Mouse (Mus musculus): ENCODE data around the gene Gtf3c5. TPM values are rescaled to one million over a fixed set of nuclear protein-coding genes. Genes with fewer than 3 reads are reported as not detected.

The Gtf3c5 gene
- polyA plus RNA-seq, 1 experiment from 2014 or later: 57.9 TPM

DNA sequence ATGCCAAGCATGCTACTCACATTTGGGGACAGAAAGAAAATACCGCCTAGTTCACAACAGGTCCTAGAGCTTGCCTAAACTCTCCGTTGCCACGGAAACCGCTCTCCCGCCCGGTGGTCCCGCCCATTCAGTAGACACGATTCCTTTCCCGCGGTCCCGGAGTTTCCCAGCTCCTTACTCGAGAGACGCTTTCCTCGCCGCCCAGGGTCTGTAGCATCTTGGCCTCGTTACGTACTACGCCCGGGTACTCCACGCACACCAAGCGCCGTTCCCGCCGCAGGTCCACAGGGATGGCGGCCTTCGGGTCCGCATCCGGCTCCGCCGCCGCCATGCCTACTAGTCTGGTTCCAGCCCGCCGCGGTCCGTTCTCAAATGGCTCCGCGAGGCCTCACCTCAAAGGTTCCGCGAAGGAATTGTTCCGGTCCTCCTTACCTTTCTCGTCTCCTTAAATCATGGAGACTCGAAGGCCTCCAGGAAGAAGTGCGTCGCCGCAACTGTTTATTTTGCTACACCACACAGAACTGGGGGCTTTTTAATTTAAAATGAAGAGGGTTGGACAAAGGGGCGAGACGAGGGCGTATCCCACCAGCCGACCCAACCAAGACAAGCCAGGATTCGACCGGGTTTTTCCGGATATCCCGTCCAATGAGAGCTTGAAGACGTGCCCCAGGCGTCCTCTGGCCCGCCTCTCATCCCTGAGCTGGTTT lies 751 bp downstream of the Gtf3c5 start:
- under 1% methylated on average over 56 of the region's 56 CpGs for WGBS

DNA sequence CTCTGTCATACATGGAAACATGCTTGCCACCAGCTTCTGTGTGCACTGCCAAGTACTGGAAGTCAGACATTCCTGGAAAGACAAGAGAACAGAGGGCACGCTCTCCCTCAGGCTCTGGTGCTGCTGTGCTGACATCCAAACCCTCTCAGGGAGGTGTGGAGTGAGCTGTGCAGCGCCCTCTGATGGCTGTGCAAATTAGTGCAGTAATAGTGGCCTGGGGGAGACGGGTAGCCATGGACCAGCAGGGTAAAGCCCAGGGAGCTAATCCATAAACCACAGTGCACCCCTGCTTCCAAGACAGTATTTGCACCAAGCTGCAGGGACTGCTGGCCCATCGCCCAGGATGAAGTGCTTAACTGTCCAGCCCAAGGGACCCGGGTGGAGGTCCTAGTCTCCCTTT lies 5.5 kb downstream of the Gtf3c5 start:
- DNase-seq (ENCODE audit: low spot score): peak; percentile 32
- H3K36me3 ChIP-seq (replicated peaks): peaks cover 83% of the 10 kb centered on the region
- WGBS: 76% methylated on average over 5 of the region's 5 CpGs

More for the DNA sequence above, 751 bp downstream of the Gtf3c5 start:
- Histone ChIP-seq H3K27me3 (replicated peaks; ENCODE audit: low read depth, poor library complexity, severe bottlenecking) (no peaks in the 10 kb centered on the region), H3K4me3 (peak overlapping the region; percentile 84), H3K36me3 (replicated peaks) (peaks cover 35% of the 10 kb centered on the region), H3K27ac (replicated peaks) (peak overlapping the region; percentile 96), H3K4me1 (peaks cover 22% of the 10 kb centered on the region), H3K9me3 (no peaks in the 10 kb centered on the region)
- DNase-seq (ENCODE audit: low spot score): peak; percentile 90

DNA sequence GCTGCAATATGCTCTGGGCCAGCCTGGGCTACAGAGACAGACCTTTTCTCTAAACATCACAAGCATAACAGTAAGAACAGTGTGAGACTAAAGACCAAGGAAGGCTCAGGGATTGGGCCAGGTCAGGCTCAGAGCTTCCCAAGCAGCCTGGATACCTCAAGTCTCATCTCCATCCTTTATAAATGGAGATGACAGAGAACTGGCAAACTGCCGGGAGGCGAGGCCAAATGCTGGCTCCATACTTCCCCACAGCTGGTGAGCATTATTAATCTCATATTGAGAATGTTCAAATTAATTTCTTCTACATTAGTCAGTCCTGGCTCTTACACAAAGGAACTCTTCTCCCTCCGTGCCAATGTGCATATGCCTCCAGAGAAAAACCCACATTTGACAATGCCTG lies 6.7 kb downstream of the Gtf3c5 start:
- H3K4me3 ChIP-seq: no peak overlapping the region
- peaks cover 94% of the 10 kb centered on the region for H3K36me3 ChIP-seq (replicated peaks)
- H3K27ac ChIP-seq (replicated peaks): no peak overlapping the region
- peaks cover 8% of the 10 kb centered on the region; the same call in 1 of the 2 replicates for H3K4me1 ChIP-seq
- 89% methylated on average over 3 of the region's 3 CpGs for WGBS
- H3K9me3 ChIP-seq: no peaks in the 10 kb centered on the region
- H3K27me3 ChIP-seq (replicated peaks; ENCODE audit: low read depth, poor library complexity, severe bottlenecking): no peaks in the 10 kb centered on the region
- DNase-seq (ENCODE audit: low spot score): no peak

More for the DNA sequence above, 5.5 kb downstream of the Gtf3c5 start:
- H3K4me1 ChIP-seq: peaks cover 14% of the 10 kb centered on the region; the same call in 1 of the 2 replicates
- no peaks in the 10 kb centered on the region for H3K9me3 ChIP-seq
- H3K4me3 ChIP-seq: no peak overlapping the region
- H3K27me3 ChIP-seq (replicated peaks; ENCODE audit: low read depth, poor library complexity, severe bottlenecking): no peaks in the 10 kb centered on the region
- H3K27ac ChIP-seq (replicated peaks): no peak overlapping the region

DNA sequence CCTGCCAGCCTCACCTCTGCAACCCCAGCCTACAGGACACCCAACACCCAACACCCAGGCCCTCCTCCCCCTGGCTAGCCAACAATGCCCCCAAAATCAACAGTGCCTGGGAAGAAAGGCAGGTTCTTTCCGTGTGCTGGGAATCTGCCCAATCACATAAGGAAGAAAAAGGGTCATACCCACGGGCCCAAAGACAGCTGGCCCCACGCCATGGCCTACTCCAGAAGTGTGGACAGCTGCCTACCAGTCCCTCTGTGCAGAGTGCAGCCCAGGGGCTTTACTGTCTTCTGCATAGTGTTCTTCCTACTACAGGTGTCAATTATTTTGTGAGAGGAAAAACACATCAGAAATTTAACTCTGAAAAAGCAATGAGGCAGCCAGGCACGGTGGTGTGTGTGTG lies 8.2 kb downstream of the Gtf3c5 start:
- 80% methylated on average over 4 of the region's 4 CpGs for WGBS
- Histone ChIP-seq H3K27me3 (replicated peaks; ENCODE audit: low read depth, poor library complexity, severe bottlenecking) (no peaks in the 10 kb centered on the region), H3K4me1 (peaks cover under 1% of the 10 kb centered on the region; the same call in 1 of the 2 replicates), H3K9me3 (no peaks in the 10 kb centered on the region), H3K36me3 (replicated peaks) (peaks cover 100% of the 10 kb centered on the region), H3K4me3 (no peak overlapping the region), H3K27ac (replicated peaks) (no peak overlapping the region)
- no peak for DNase-seq (ENCODE audit: low spot score)

DNA sequence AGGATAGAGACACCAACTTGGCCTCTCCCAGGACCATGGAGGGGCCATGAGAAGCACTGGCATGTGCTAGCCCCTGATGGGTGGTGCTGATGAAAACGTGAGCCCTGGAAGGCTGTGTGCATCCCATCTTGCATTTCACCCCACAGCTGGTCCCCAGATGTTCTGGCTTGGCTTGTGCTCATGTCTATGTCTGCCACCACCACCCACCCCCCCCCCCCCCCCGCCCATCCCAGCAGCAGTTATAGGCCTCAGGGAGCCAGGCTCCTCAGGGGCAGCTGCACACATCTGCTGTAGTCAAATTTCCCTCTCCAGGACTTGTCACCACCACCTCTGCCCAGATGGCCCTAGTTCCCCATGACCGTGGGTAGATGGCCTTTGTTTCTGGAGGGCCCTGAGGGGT lies 13.6 kb downstream of the Gtf3c5 start:
- 59% methylated on average over 3 of the region's 3 CpGs for WGBS
- no peaks in the 10 kb centered on the region for H3K27me3 ChIP-seq (replicated peaks; ENCODE audit: low read depth, poor library complexity, severe bottlenecking)
- H3K36me3 ChIP-seq (replicated peaks): peaks cover 100% of the 10 kb centered on the region
- no peak overlapping the region for H3K4me3 ChIP-seq
- no peak overlapping the region; the same call in 1 of the 2 replicates for H3K27ac ChIP-seq (replicated peaks)
- no peaks in the 10 kb centered on the region for H3K9me3 ChIP-seq
- peak; percentile 30 for DNase-seq (ENCODE audit: low spot score)
- peaks cover 7% of the 10 kb centered on the region; the same call in 1 of the 2 replicates for H3K4me1 ChIP-seq

DNA sequence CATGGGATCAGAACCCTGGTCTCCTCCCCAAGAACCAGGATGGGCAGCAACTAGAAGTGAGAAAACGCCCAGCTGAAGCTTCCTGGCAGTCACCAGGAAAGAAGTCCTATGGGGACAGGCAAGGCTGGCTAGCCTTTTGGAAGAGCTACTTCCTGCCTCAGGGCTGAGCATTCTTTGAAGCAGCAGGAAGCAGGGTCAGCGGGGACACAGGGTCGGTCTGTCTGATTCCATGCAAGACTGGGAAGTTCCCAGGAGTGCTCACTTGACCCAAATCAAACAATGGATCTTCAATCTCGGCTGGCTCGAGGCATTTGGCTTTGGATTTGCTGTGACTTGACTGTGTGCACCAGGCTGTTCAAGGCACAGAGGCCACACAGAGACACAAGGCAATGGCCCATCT lies 17.0 kb downstream of the Gtf3c5 start:
- Histone ChIP-seq H3K9me3 (no peaks in the 10 kb centered on the region), H3K27me3 (replicated peaks; ENCODE audit: low read depth, poor library complexity, severe bottlenecking) (no peaks in the 10 kb centered on the region), H3K4me3 (no peak overlapping the region), H3K27ac (replicated peaks) (no peak overlapping the region), H3K4me1 (peaks cover 7% of the 10 kb centered on the region; the same call in 1 of the 2 replicates), H3K36me3 (replicated peaks) (peaks cover 71% of the 10 kb centered on the region)
- 37% methylated on average over 5 of the region's 5 CpGs for WGBS
- DNase-seq (ENCODE audit: low spot score): no peak

DNA sequence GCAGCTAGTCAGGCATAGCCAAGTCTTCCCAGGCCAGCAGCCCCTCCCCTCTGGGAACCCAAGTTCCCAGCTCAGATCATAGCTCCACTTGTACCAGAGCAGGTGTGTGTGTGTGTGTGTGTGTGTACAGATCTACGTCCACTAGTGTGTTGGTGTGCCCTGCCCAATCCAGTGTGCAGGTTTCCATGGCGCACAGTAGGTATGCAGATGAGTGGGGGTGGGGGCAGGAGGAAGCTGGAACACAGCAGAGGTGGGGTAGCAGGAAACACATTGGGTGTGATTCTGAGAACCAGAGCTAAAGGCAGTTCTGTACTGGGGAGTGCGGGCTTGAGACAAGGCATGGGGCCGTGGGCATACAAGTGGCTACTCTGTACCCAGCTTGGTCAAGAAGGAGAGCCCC lies 19.2 kb downstream of the Gtf3c5 start:
- Histone ChIP-seq H3K27ac (replicated peaks) (no peak overlapping the region), H3K4me3 (no peak overlapping the region), H3K4me1 (no peaks in the 10 kb centered on the region), H3K9me3 (no peaks in the 10 kb centered on the region), H3K36me3 (replicated peaks) (peaks cover 49% of the 10 kb centered on the region), H3K27me3 (replicated peaks; ENCODE audit: low read depth, poor library complexity, severe bottlenecking) (no peaks in the 10 kb centered on the region)
- 92% methylated on average over 4 of the region's 4 CpGs for WGBS
- no peak for DNase-seq (ENCODE audit: low spot score)

DNA sequence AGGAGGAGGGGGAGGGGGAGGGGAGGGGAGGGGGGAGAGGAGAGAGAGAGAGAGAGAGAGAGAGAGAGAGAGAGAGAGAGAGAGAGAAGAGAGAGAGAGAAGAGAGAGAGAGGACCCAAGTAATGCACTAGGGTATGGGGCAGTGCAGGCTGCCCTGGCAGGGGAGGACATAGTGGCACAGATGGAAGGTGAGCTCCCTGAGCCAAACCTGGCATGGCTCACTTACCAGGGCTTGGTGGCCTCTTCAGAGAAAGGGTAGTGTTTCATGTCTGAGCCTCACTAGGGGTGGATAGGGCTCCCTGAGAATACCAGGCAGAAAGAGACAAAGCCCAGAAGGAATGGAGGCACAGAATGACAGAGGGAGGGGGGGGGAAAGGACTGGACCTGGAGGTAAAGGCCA lies 19.7 kb downstream of the Gtf3c5 start:
- no peaks in the 10 kb centered on the region for H3K27me3 ChIP-seq (replicated peaks; ENCODE audit: low read depth, poor library complexity, severe bottlenecking)

DNA sequence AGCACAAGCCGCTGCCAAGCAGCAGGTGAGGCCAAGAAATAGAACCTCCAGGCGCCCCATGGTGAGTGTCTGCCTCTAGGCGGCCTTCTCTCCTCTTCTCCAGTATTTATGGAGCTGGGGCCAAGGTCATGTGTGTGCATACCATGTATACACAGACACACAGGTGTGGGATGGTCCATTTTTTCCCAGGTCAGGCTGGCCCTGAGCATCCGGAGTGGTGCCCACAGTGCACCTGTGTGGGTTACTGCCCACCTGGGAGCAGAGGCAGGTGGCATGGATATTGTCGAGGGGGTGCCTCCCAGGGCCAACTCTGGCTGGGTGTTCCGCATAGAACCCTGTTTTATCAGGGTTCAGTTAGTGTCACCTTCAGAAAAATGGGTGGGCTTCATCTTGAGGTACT lies 20.2 kb downstream of the Gtf3c5 start, which contains the start of gene Cel:
Gene Cel (minus strand): TSS at position 101 of the 400 bp plus-strand sequence.
- WGBS: 73% methylated on average over 6 of the region's 6 CpGs
- DNase-seq (ENCODE audit: low spot score): no peak
- Histone ChIP-seq H3K36me3 (replicated peaks) (peaks cover 38% of the 10 kb centered on the region), H3K4me1 (no peaks in the 10 kb centered on the region), H3K9me3 (no peaks in the 10 kb centered on the region), H3K27me3 (replicated peaks; ENCODE audit: low read depth, poor library complexity, severe bottlenecking) (no peaks in the 10 kb centered on the region), H3K27ac (replicated peaks) (no peak within 1 kb of the TSS), H3K4me3 (no peak within 1 kb of the TSS)

More for the DNA sequence above, 19.7 kb downstream of the Gtf3c5 start:
- no peak overlapping the region for H3K27ac ChIP-seq (replicated peaks)
- no peaks in the 10 kb centered on the region for H3K4me1 ChIP-seq
- no peak for DNase-seq (ENCODE audit: low spot score)
- no peak overlapping the region for H3K4me3 ChIP-seq
- no peaks in the 10 kb centered on the region for H3K9me3 ChIP-seq
- H3K36me3 ChIP-seq (replicated peaks): peaks cover 43% of the 10 kb centered on the region

DNA sequence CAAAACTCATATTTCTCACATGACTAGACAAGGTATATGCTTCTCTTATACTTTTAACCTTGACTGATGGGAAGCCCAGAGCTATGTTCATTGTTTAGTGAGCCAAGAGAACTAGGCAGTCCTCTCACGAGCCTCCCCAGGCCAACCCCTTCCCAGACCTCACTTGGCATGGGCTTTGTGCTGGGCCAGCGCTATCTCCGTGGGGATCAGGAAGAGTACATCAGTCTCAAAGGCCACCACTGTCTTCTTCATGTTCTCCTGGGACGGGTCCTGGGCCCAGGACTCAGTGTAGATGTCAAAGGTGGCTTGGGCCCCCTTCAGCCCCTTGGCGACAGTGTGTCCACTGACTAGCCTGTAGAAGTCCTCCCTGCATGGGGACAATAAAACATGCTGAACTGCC lies 26.1 kb downstream of the Gtf3c5 start:
- DNase-seq (ENCODE audit: low spot score): no peak
- no peak overlapping the region for H3K4me3 ChIP-seq
- H3K27me3 ChIP-seq (replicated peaks; ENCODE audit: low read depth, poor library complexity, severe bottlenecking): no peaks in the 10 kb centered on the region
- H3K4me1 ChIP-seq: no peaks in the 10 kb centered on the region
- H3K36me3 ChIP-seq (replicated peaks): peaks cover 30% of the 10 kb centered on the region
- H3K9me3 ChIP-seq: no peaks in the 10 kb centered on the region
- 89% methylated on average over 5 of the region's 5 CpGs for WGBS
- no peak overlapping the region for H3K27ac ChIP-seq (replicated peaks)

DNA sequence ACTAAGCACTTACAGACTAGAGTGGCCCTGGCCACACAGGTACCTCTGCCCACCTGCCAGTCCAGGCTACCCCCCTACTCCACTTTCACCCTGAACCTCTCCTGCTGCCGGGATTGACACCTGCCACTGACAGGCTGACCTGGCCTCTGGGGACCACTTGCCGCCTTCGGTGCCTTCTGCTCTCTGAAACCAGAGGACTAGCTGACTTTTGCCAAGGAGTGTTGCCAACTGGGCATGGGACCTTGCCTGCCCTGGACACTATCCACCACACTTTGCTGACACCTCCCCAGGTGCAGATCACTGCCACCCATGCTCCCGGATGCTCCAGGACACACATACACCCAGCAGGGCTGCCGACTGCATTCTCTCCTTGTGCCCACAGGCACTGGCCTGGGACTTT lies 31.2 kb downstream of the Gtf3c5 start:
- H3K9me3 ChIP-seq: no peaks in the 10 kb centered on the region
- DNase-seq (ENCODE audit: low spot score): no peak
- no peak overlapping the region for H3K4me3 ChIP-seq
- H3K4me1 ChIP-seq: peaks cover 5% of the 10 kb centered on the region; the same call in 1 of the 2 replicates
- WGBS: 93% methylated on average over 5 of the region's 5 CpGs
- H3K36me3 ChIP-seq (replicated peaks): peaks cover 81% of the 10 kb centered on the region
- H3K27me3 ChIP-seq (replicated peaks; ENCODE audit: low read depth, poor library complexity, severe bottlenecking): no peaks in the 10 kb centered on the region
- H3K27ac ChIP-seq (replicated peaks): no peak overlapping the region

DNA sequence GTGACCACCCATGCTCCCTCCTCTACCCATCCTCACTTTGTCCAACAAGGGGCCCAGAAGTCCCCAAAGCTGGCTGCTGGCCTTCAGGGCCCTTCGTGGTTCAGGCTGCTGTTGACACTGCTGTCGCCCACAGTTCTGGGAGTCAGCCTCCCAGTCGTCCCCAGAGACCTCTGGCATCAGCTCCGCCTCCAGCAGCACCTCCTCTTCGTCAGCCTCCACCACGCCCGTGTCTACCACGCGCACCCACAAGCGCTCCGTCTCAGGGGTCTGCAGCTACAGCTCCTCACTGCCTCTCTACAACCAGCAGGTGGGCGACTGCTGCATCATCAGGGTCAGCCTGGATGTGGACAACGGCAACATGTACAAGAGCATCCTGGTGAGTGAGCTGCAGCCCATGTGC lies 34.4 kb downstream of the Gtf3c5 start:
- Histone ChIP-seq H3K4me1 (peaks cover 6% of the 10 kb centered on the region; the same call in 1 of the 2 replicates), H3K27ac (replicated peaks) (no peak overlapping the region), H3K36me3 (replicated peaks) (peaks cover 100% of the 10 kb centered on the region), H3K4me3 (no peak overlapping the region), H3K27me3 (replicated peaks; ENCODE audit: low read depth, poor library complexity, severe bottlenecking) (no peaks in the 10 kb centered on the region), H3K9me3 (no peaks in the 10 kb centered on the region)
- no peak for DNase-seq (ENCODE audit: low spot score)
- 93% methylated on average over 13 of the region's 13 CpGs for WGBS
